ENCODE assay signal across 11 mouse cellular contexts in genomic region chr5:57757436-57757898, GRCm38 (mm10). TPM values are rescaled to one million over a fixed set of nuclear protein-coding genes. Genes with fewer than 3 reads are reported as not detected.
A peak's percentile ranks its signal among the peaks of the same experiment; 100 is the strongest.
DNase-seq lines count a peak whose midpoint lies in the region; ATAC-seq and TF ChIP-seq lines count a peak whose summit lies in the region.
"Had no signal": no experiment of that assay in that cellular context is flagged by ENCODE, and none has a peak within 500 bp of the region (broad histone marks: within the 10 kb centered on the region; RNA-seq: fewer than 3 reads in every experiment).

No protein-coding gene starts in this region.

- no peak for TF ChIP-seq CTCF in kidney, postnatal 0 days (IDR thresholded peaks at IDR 0.05; ENCODE audit: low read depth)

- H3K4me1 ChIP-seq in kidney, postnatal 0 days (replicated peaks; ENCODE audit: insufficient read depth, low read length) = no peaks in the 10 kb centered on the region; the same call in 1 of the 2 replicates
- no peaks in the 10 kb centered on the region for H3K4me1 ChIP-seq in embryonic facial prominence, embryonic 11.5 days (ENCODE audit: control insufficient read depth, insufficient read depth, low read length)
- peaks cover 10% of the 10 kb centered on the region; the same call in 1 of the 2 replicates for H3K4me1 ChIP-seq in liver, embryonic 11.5 days (replicated peaks; ENCODE audit: control insufficient read depth, insufficient read depth, low read length)

- 23% methylated on average over 4 of the region's 4 CpGs for WGBS in kidney, postnatal 0 days
- WGBS in embryonic facial prominence, embryonic 11.5 days = 23% methylated on average over 4 of the region's 4 CpGs
- 42% methylated on average over 4 of the region's 4 CpGs for WGBS in liver, embryonic 11.5 days

- H3K27ac ChIP-seq in kidney, postnatal 0 days = no peak overlapping the region
- no peak overlapping the region for H3K27ac ChIP-seq in embryonic facial prominence, embryonic 11.5 days (replicated peaks; ENCODE audit: low read depth, low read length)
- H3K27ac ChIP-seq in liver, embryonic 11.5 days (ENCODE audit: low read depth, low read length) = no peak overlapping the region
- H3K27ac ChIP-seq: stomach, embryonic 15.5 days had no signal

- H3K9ac ChIP-seq in kidney, postnatal 0 days (ENCODE audit: low read depth, low read length) = no peak overlapping the region
- no peak overlapping the region for H3K9ac ChIP-seq in embryonic facial prominence, embryonic 11.5 days (replicated peaks; ENCODE audit: low read length)
- H3K9ac ChIP-seq in liver, embryonic 11.5 days (ENCODE audit: low read depth, low read length) = no peak overlapping the region
- H3K9ac ChIP-seq: stomach, embryonic 15.5 days had no signal

- DNase-seq in kidney, postnatal 0 days (ENCODE audit: low spot score) = peak; percentile 59
- no peak for DNase-seq in kidney, adult 8-10 months
- peak; percentile 44 for DNase-seq in NIH3T3 (ENCODE audit: low read depth)
- peak; percentile 26 for DNase-seq in embryonic facial prominence, embryonic 11.5 days (ENCODE audit: low spot score)
- DNase-seq in liver, embryonic 11.5 days (ENCODE audit: low spot score) = no peak
- DNase-seq in B cell, adult 2 months = no peak
- no peak for DNase-seq in lung, adult 18-20 months
- DNase-seq: cerebellum, adult 11 months had no signal

- no peaks in the 10 kb centered on the region for H3K36me3 ChIP-seq in kidney, postnatal 0 days (ENCODE audit: insufficient read depth, low read length)
- no peaks in the 10 kb centered on the region for H3K36me3 ChIP-seq in embryonic facial prominence, embryonic 11.5 days (replicated peaks; ENCODE audit: control insufficient read depth, insufficient read depth, low read depth, low read length)
- no peaks in the 10 kb centered on the region for H3K36me3 ChIP-seq in liver, embryonic 11.5 days (ENCODE audit: control insufficient read depth, insufficient read depth, low read length)
- H3K36me3 ChIP-seq: stomach, embryonic 15.5 days had no signal

- no peaks in the 10 kb centered on the region for H3K9me3 ChIP-seq in kidney, postnatal 0 days (replicated peaks; ENCODE audit: low read length)
- H3K9me3 ChIP-seq in embryonic facial prominence, embryonic 11.5 days (replicated peaks; ENCODE audit: control insufficient read depth, low read length) = no peaks in the 10 kb centered on the region
- no peaks in the 10 kb centered on the region for H3K9me3 ChIP-seq in liver, embryonic 11.5 days (ENCODE audit: control insufficient read depth, low read length)
- H3K9me3 ChIP-seq: stomach, embryonic 15.5 days had no signal

- H3K4me2 ChIP-seq in kidney, postnatal 0 days (ENCODE audit: low read length) = no peak overlapping the region
- H3K4me2 ChIP-seq in embryonic facial prominence, embryonic 11.5 days (ENCODE audit: low read depth, low read length) = no peak overlapping the region
- no peak overlapping the region for H3K4me2 ChIP-seq in liver, embryonic 11.5 days
- H3K4me2 ChIP-seq: stomach, embryonic 15.5 days had no signal

- no peak overlapping the region for H3K4me3 ChIP-seq in kidney, postnatal 0 days (replicated peaks; ENCODE audit: low read depth, low read length)
- H3K4me3 ChIP-seq in embryonic facial prominence, embryonic 11.5 days (ENCODE audit: low read depth, low read length) = no peak overlapping the region
- H3K4me3 ChIP-seq in liver, embryonic 11.5 days (ENCODE audit: low read depth, low read length) = no peak overlapping the region
- H3K4me3 ChIP-seq: stomach, embryonic 15.5 days had no signal

- no peaks in the 10 kb centered on the region for H3K27me3 ChIP-seq in kidney, postnatal 0 days (ENCODE audit: insufficient read depth, low read length)
- no peaks in the 10 kb centered on the region for H3K27me3 ChIP-seq in embryonic facial prominence, embryonic 11.5 days (ENCODE audit: control insufficient read depth, insufficient read depth, low read length)
- H3K27me3 ChIP-seq in liver, embryonic 11.5 days (replicated peaks; ENCODE audit: control insufficient read depth, insufficient read depth, low read length) = no peaks in the 10 kb centered on the region
- H3K27me3 ChIP-seq: stomach, embryonic 15.5 days had no signal

- ATAC-seq in kidney, postnatal 0 days (replicated peaks; ENCODE audit: low FRiP score, low read depth) = peak; percentile 54
- 0 out of 2 replicates have a peak, but pooled peaks have one; percentile 52 for ATAC-seq in embryonic facial prominence, embryonic 11.5 days (replicated peaks; ENCODE audit: insufficient number of reproducible peaks, low FRiP score, low TSS enrichment, low read depth)
- ATAC-seq in liver, embryonic 11.5 days (replicated peaks; ENCODE audit: low FRiP score) = peak; percentile 34; the same call in 1 of the 2 replicates
- ATAC-seq: forebrain, embryonic 16.5 days; hindbrain, embryonic 16.5 days had no signal

RNA-seq across cellular contexts. Expression of gene Pcdh7, which starts 39.7 kb away (rescaled TPM):
- polyA plus RNA-seq in kidney, postnatal 0 days (2015; fragmentation: Nextera tagmentation; extraction: Ambion mirVana) = 3.5 and 3.6 TPM in 2 replicates
- polyA plus RNA-seq in embryonic facial prominence, embryonic 11.5 days (2014; fragmentation: Nextera tagmentation; extraction: Ambion mirVana) = 7.4 and 8.0 TPM in 2 replicates
- polyA plus RNA-seq in liver, embryonic 11.5 days (2014; fragmentation: Nextera tagmentation; extraction: Ambion mirVana) = 4.0 and 4.4 TPM in 2 replicates

Comparison
In these comparisons a context has a peak if more than half of its experiments do, and no peak if none do; other contexts are left out.
1. DNase-seq: peak in kidney, postnatal 0 days (single experiment), NIH3T3 (single experiment) and embryonic facial prominence, embryonic 11.5 days (single experiment); none in kidney, adult 8-10 months (0 of 2), liver, embryonic 11.5 days (single experiment), B cell, adult 2 months (0 of 2) and lung, adult 18-20 months (0 of 2).
2. Peak in every context shown above with its lines, with median percentiles within 50 percentile points of each other: ATAC-seq.